Mouse (Mus musculus) liver, embryonic 16.5 days (tissue): ENCODE data around the gene Rbsn. TPM values are rescaled to one million over a fixed set of nuclear protein-coding genes. Genes with fewer than 3 reads are reported as not detected.

Experiments used
- polyA plus RNA-seq: library from polyadenylated mRNA; unstranded; fragments of >200 nt; fragmentation: Nextera tagmentation; extraction: Ambion mirVana; gene quantifications from 2 replicates; pipeline ENCODE4 v1.2.1, GENCODE M21; 2015

Rbsn gene
- polyA plus RNA-seq, 1 experiment from 2014 or later, result 6.5 TPM

Other genes starting within 250 kb of the Rbsn start
- gene Fgd5, start 236.0 kb downstream of the Rbsn start, polyA plus RNA-seq, result 2.5 and 2.7 TPM in 2 replicates
- gene Nr2c2, start 123.5 kb downstream of the Rbsn start, polyA plus RNA-seq, result 3.9 and 4.3 TPM in 2 replicates
- gene Mrps25, start 30.9 kb downstream of the Rbsn start, polyA plus RNA-seq, result 30.9 and 37.0 TPM in 2 replicates
- gene Trh, start 29.7 kb upstream of the Rbsn start, polyA plus RNA-seq, result not detected in 2 replicates